Mouse (Mus musculus): Measurements from ENCODE around the gene Esrra.
"Not testable (repeated sequence)": the region's sequence is repeated elsewhere in the genome, so short reads cannot be mapped to it uniquely, and the experiment has no call there.

Gene Esrra

GRCm38 (mm10) chr19:6904846-6905245, 16.8 kb downstream of the Esrra start:
- DNase-seq (ENCODE audit: low spot score in 2 of 2), result no peak

GRCm38 (mm10) chr19:6903031-6903430, 18.6 kb downstream of the Esrra start:
- no peak for DNase-seq (ENCODE audit: low spot score in 2 of 2)

- no peak for DNase-seq (ENCODE audit: low spot score in 2 of 2)
These were observed 22.0 kb downstream of the Esrra start for GRCm38 (mm10) chr19:6899641-6900040.

GRCm38 (mm10) chr19:6895608-6896305, 25.9 kb downstream of the Esrra start:
- DNase-seq (ENCODE audit: low spot score in 2 of 2), result not testable (repeated sequence)

GRCm38 (mm10) chr19:6893731-6894451, 27.7 kb downstream of the Esrra start:
- DNase-seq (ENCODE audit: low spot score in 2 of 2), result no peak

GRCm38 (mm10) chr19:6892512-6892911, 29.1 kb downstream of the Esrra start:
- DNase-seq (ENCODE audit: low spot score in 2 of 2), result no peak

GRCm38 (mm10) chr19:6877965-6878364, 43.6 kb downstream of the Esrra start:
- DNase-seq (ENCODE audit: low spot score in 2 of 2), result no peak

GRCm38 (mm10) chr19:6876799-6877198, 44.8 kb downstream of the Esrra start:
- no peak for DNase-seq (ENCODE audit: low spot score in 2 of 2)

- no peak for DNase-seq (ENCODE audit: low spot score in 2 of 2)
These were observed 45.8 kb downstream of the Esrra start for GRCm38 (mm10) chr19:6875834-6876233.

- DNase-seq (ENCODE audit: low spot score in 2 of 2), result no peak
These were observed 47.4 kb downstream of the Esrra start for GRCm38 (mm10) chr19:6874257-6874656.

GRCm38 (mm10) chr19:6872701-6873100, 48.9 kb downstream of the Esrra start:
- no peak for DNase-seq (ENCODE audit: low spot score in 2 of 2)

GRCm38 (mm10) chr19:6871574-6872271, 49.9 kb downstream of the Esrra start:
- DNase-seq (ENCODE audit: low spot score in 2 of 2), result peak in 1 of 2 experiments; percentile 40

- peak in 1 of 2 experiments; percentile 37 for DNase-seq (ENCODE audit: low spot score in 2 of 2)
These were observed 52.3 kb downstream of the Esrra start for GRCm38 (mm10) chr19:6869355-6869754.

- DNase-seq (ENCODE audit: low spot score in 2 of 2), result no peak
These were observed 60.2 kb downstream of the Esrra start for GRCm38 (mm10) chr19:6861451-6861850.
